Mouse (Mus musculus) bone marrow, adult 2 months (tissue): ENCODE measurements at regions not wholly inside any gene's neighbourhood (a gene's known extent, or its start where the extent isn't known, plus 50 kb on each side); places are given as distances from the start of the nearest gene placed in this dataset.

Experiments
- H3K27ac ChIP-seq: fragments of 200-500 bp; 2 replicates; pipeline ENCODE4 v1.5.1; 2012; ENCODE audit warnings: low read depth, mild to moderate bottlenecking, control low read depth, inconsistent platforms, low read length; ENCODE audit not compliant: control insufficient read depth, poor library complexity, insufficient read depth
- H3K4me1 ChIP-seq: fragments of 200-500 bp; 2 replicates; pipeline ENCODE4 v1.6.1; 2011; ENCODE audit warnings: low read length; ENCODE audit not compliant: control insufficient read depth, insufficient read depth
- H3K4me3 ChIP-seq: fragments of 200-500 bp; replicated peaks from 2 replicates; pipeline ENCODE3; 2011; ENCODE audit warnings: mild to moderate bottlenecking, low read depth, low read length, control low read depth; ENCODE audit not compliant: control insufficient read depth
- CTCF ChIP-seq: fragments of 200-500 bp; IDR thresholded peaks from 2 replicates; pipeline ENCODE4 v1.5.1; 2011; ENCODE audit warnings: low read length, control low read depth; ENCODE audit not compliant: control insufficient read depth, insufficient read depth
- POLR2A ChIP-seq: fragments of 200-500 bp; IDR thresholded peaks from 2 replicates; pipeline ENCODE4 v1.6.1; 2011; ENCODE audit warnings: low read depth, mild to moderate bottlenecking, control low read depth, low read length, borderline replicate concordance; ENCODE audit not compliant: control insufficient read depth
- WGBS: fragments of 180-500 bp; shearing (Covaris S2); methylation state at CpG from one replicate; pipeline ENCODE4 v1.1.7; 2018; 5-methylcytosine and 5-hydroxymethylcytosine counted together

DNA sequence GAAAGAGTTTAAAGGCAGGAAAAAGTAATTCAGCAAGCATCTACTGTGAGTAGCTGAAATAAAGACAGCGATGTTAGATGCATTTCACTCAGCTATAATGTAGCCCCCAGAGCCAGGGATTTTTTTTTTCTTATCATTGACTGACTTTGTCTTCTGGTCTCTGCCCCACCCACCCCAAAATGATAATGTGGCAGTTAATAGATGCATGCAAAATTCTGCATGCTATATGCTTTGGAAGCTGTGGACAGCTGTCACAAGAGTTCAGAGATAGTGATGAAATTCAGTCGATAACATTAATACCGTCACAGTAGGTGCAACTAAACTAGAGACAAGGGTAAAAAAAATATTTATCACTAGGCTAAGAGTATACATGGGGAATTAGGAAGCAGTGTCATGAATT, 263.7 kb downstream of the Rpl36a-ps1 start:
- H3K4me1 ChIP-seq = no peaks in the 10 kb centered on the region
- WGBS = 68% methylated on average over 3 of the region's 3 CpGs
- TF ChIP-seq CTCF (no peak), POLR2A (no peak)
- no peak overlapping the region for H3K4me3 ChIP-seq
- no peak overlapping the region for H3K27ac ChIP-seq

- Histone ChIP-seq H3K4me3 (no peak overlapping the region), H3K27ac (no peak overlapping the region), H3K4me1 (no peaks in the 10 kb centered on the region)
- 38% methylated on average over 2 of the region's 2 CpGs for WGBS
- TF ChIP-seq CTCF (no peak), POLR2A (no peak)
These were observed 265.3 kb downstream of the Rpl36a-ps1 start for GRCm38 (mm10) chr14:98728863-98729262.

- no peak overlapping the region for H3K4me3 ChIP-seq
- WGBS = 35% methylated on average over 9 of the region's 9 CpGs
- no peak overlapping the region for H3K27ac ChIP-seq
- no peaks in the 10 kb centered on the region for H3K4me1 ChIP-seq
- TF ChIP-seq POLR2A = no peak
- no peak for TF ChIP-seq CTCF
These were observed 271.6 kb downstream of the Rpl36a-ps1 start for GRCm38 (mm10) chr14:98722481-98722880.

DNA sequence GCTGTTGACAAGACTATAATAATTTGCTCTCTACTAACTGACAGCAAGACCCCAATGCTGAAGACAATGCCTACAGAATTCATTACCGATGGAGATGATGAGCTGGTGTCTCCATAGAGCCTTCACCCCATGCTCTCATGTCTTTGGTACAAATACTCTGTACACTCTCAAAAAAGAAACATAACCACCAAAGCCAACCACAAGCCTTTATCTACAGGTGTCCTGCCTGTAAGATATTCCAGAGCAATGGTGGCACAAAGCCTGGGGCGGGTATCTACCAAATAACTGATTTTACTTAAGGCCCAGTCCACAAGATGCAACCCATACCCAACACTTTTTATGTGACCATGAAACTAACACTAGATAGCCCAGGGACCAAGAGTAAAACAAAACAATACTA, 273.1 kb downstream of the Rpl36a-ps1 start:
- Histone ChIP-seq H3K27ac (no peak overlapping the region), H3K4me3 (no peak overlapping the region), H3K4me1 (no peaks in the 10 kb centered on the region)
- TF ChIP-seq CTCF (no peak), POLR2A (no peak)
- 72% methylated on average over 2 of the region's 2 CpGs for WGBS

GRCm38 (mm10) chr14:98708045-98708444, 286.1 kb downstream of the Rpl36a-ps1 start:
- Histone ChIP-seq H3K4me1 (no peaks in the 10 kb centered on the region), H3K27ac (no peak overlapping the region), H3K4me3 (no peak overlapping the region)
- TF ChIP-seq CTCF (no peak), POLR2A (no peak)
- WGBS = 83% methylated on average over 2 of the region's 2 CpGs

DNA sequence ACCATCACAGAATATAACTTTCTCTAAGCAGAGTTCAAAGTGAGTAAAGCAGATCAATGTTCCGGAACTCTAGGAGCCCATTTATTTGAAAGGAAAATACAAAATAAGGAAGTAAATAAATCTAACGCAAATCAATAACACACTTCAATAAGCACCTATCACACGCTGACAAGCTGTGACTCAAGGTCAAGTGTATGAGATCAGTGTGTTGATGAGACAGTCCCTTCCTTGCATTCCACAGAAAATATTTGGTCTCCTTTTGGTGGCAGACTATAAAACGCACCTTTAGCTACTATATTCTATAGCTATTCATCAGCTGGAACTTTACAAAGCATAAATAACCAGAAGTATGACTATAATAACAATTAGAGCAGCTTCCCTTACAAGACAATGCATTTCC, 286.5 kb downstream of the Rpl36a-ps1 start:
- WGBS = 87% methylated on average over 4 of the region's 4 CpGs
- Histone ChIP-seq H3K4me3 (no peak overlapping the region), H3K27ac (no peak overlapping the region), H3K4me1 (no peaks in the 10 kb centered on the region)
- TF ChIP-seq CTCF = no peak
- no peak for TF ChIP-seq POLR2A

DNA sequence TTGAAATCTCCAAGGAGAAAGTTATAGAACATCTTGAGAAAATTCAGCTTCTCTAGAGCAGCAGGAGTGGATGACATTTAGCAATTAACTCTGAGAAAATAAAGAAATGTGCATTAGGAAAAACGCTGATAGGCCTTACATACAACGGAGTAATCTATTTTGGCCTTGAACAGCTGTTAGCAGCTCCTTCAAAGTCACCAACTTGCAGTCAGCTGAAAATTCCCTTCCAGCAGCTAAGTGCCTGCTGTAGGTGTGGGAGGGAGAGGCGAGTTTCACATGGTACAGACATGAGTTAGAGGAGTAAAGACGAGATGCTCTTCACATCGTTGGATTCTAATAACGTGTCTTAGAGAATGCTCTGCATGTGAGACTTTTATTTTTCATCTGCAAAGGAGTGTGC, 290.8 kb downstream of the Rpl36a-ps1 start:
- Histone ChIP-seq H3K4me3 (no peak overlapping the region), H3K4me1 (no peaks in the 10 kb centered on the region), H3K27ac (no peak overlapping the region)
- no peak for TF ChIP-seq POLR2A
- TF ChIP-seq CTCF = no peak
- 78% methylated on average over 6 of the region's 6 CpGs for WGBS

GRCm38 (mm10) chr14:98656533-98656932, 337.6 kb downstream of the Rpl36a-ps1 start:
- Histone ChIP-seq H3K27ac (no peak overlapping the region), H3K4me3 (no peak overlapping the region), H3K4me1 (no peaks in the 10 kb centered on the region)
- TF ChIP-seq CTCF (no peak), POLR2A (no peak)
- 80% methylated on average over 4 of the region's 4 CpGs for WGBS

- WGBS = 75% methylated on average over 6 of the region's 6 CpGs
- Histone ChIP-seq H3K4me3 (no peak overlapping the region), H3K27ac (no peak overlapping the region), H3K4me1 (no peaks in the 10 kb centered on the region)
- TF ChIP-seq POLR2A = no peak
- no peak for TF ChIP-seq CTCF
These were observed 339.8 kb downstream of the Rpl36a-ps1 start for GRCm38 (mm10) chr14:98654191-98654809.
